Mouse (Mus musculus) embryonic facial prominence, embryonic 12.5 days (tissue): Measurements from ENCODE around the gene Mctp2. TPM values are rescaled to one million over a fixed set of nuclear protein-coding genes. Genes with fewer than 3 reads are reported as not detected.

Experiments
- ATAC-seq: fragments of 200-750 bp; cut with Nextera tagmentation; 2 replicates; pipeline ENCODE4 v1.8.0; 2017; ENCODE audit not compliant: insufficient number of reproducible peaks, insufficient read depth, low FRiP score, low TSS enrichment
- H3K27ac ChIP-seq: fragments of 300-500 bp; sonication (generic); 2 replicates; pipeline ENCODE4 v1.5.1; 2016; ENCODE audit warnings: mild to moderate bottlenecking
- H3K27me3 ChIP-seq: fragments of 300-500 bp; sonication (generic); 2 replicates; pipeline ENCODE4 v1.6.1; 2016; ENCODE audit warnings: mild to moderate bottlenecking, moderate library complexity
- H3K36me3 ChIP-seq: fragments of 300-500 bp; sonication (generic); 2 replicates; pipeline ENCODE4 v1.6.1; 2016; ENCODE audit warnings: mild to moderate bottlenecking
- H3K4me1 ChIP-seq: fragments of 300-500 bp; sonication (generic); 2 replicates; pipeline ENCODE4 v1.6.1; 2016
- H3K4me2 ChIP-seq: fragments of 300-500 bp; sonication (generic); replicated peaks from 2 replicates; pipeline ENCODE4 v1.6.1; 2016; ENCODE audit warnings: mild to moderate bottlenecking, moderate library complexity
- H3K4me3 ChIP-seq: fragments of 300-500 bp; sonication (generic); 2 replicates; pipeline ENCODE4 v1.5.1; 2016; ENCODE audit warnings: mild to moderate bottlenecking
- H3K9ac ChIP-seq: fragments of 300-500 bp; sonication (generic); 2 replicates; pipeline ENCODE4 v1.6.1; 2016; ENCODE audit warnings: mild to moderate bottlenecking, moderate library complexity
- H3K9me3 ChIP-seq: fragments of 300-500 bp; sonication (generic); 2 replicates; pipeline ENCODE4 v1.6.1; 2016; ENCODE audit warnings: mild to moderate bottlenecking, moderate library complexity
- WGBS: fragments of 180-500 bp; shearing (Covaris S2); methylation state at CpG from one replicate; pipeline ENCODE4 v1.1.7; 2016; 5-methylcytosine and 5-hydroxymethylcytosine counted together
- polyA plus RNA-seq: library from polyadenylated mRNA; unstranded; fragments of >200 nt; fragmentation: Nextera tagmentation; extraction: Ambion mirVana; gene quantifications from 2 replicates; pipeline ENCODE4 v1.2.1, GENCODE M21; 2016

Mctp2 gene
- polyA plus RNA-seq, 1 experiment from 2014 or later, result 1.0 TPM

DNA sequence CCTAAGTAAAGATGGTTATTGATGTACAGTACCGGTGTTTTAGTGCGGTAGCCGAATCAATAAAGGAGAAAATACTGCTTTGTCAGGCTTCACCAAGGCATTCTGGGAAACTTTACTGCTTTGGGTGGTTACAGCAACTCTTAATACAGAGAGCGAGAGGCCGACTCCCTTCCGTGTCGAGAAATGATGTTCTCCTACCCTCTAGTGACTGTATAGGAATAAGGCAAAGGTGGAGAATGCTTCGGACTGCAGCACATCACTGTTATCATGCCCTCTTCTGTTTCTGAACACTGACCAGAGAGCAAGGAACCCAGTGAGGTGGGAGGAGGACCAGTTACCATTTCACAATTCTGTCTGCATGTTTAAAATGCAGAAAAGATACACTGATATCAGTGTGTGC, 83.9 kb downstream of the Mctp2 start:
- Histone ChIP-seq H3K4me3 (no peak overlapping the region), H3K4me1 (no peaks in the 10 kb centered on the region), H3K4me2 (no peak overlapping the region), H3K9me3 (no peaks in the 10 kb centered on the region), H3K9ac (no peak overlapping the region), H3K36me3 (no peaks in the 10 kb centered on the region), H3K27me3 (no peaks in the 10 kb centered on the region), H3K27ac (no peak overlapping the region)
- 79% methylated on average over 8 of the region's 8 CpGs for WGBS
- no peak for ATAC-seq

- H3K9ac ChIP-seq, result no peak overlapping the region
- 69% methylated on average over 7 of the region's 7 CpGs for WGBS
- H3K36me3 ChIP-seq, result no peaks in the 10 kb centered on the region
- H3K4me3 ChIP-seq, result no peak overlapping the region
- H3K27me3 ChIP-seq, result no peaks in the 10 kb centered on the region
- no peaks in the 10 kb centered on the region for H3K9me3 ChIP-seq
- no peak overlapping the region for H3K4me2 ChIP-seq
- ATAC-seq, result no peak
- no peak overlapping the region for H3K27ac ChIP-seq
- no peaks in the 10 kb centered on the region for H3K4me1 ChIP-seq
Observed at GRCm38 (mm10) chr7:72218048-72218447, 88.4 kb downstream of the Mctp2 start.

- Histone ChIP-seq H3K27me3 (no peaks in the 10 kb centered on the region), H3K4me1 (no peaks in the 10 kb centered on the region), H3K4me2 (no peak overlapping the region), H3K9me3 (no peaks in the 10 kb centered on the region), H3K9ac (no peak overlapping the region), H3K36me3 (no peaks in the 10 kb centered on the region), H3K27ac (no peak overlapping the region), H3K4me3 (no peak overlapping the region)
- 46% methylated on average over 5 of the region's 5 CpGs for WGBS
- ATAC-seq, result no peak
Observed at GRCm38 (mm10) chr7:72215563-72216215, 90.7 kb downstream of the Mctp2 start.

DNA sequence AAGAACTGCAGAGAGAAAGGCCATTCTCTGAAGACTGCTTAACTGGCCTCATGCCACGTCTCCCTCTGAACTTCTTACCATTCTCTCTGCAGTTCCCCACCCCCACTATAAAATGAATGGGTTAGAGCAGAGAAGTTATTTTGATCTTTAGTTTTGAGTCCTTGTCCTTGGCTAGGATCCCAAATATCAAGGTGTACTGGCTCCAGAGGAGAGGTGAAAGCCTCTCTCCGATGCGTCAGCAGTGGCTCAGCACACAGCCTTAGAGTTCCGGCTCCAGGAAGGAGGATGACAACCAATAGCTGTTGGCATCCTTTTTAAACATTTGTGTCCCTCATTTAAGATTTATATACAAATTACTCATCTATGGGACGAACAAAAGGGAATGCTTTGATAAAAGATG, 96.2 kb downstream of the Mctp2 start:
- WGBS, result 84% methylated on average over 5 of the region's 5 CpGs

GRCm38 (mm10) chr7:72209296-72209695, 97.1 kb downstream of the Mctp2 start:
- Histone ChIP-seq H3K9ac (no peak overlapping the region), H3K4me2 (no peak overlapping the region), H3K9me3 (no peaks in the 10 kb centered on the region), H3K27ac (no peak overlapping the region), H3K36me3 (no peaks in the 10 kb centered on the region), H3K27me3 (no peaks in the 10 kb centered on the region), H3K4me3 (no peak overlapping the region), H3K4me1 (no peaks in the 10 kb centered on the region)
- WGBS, result 89% methylated on average over 5 of the region's 5 CpGs
- no peak for ATAC-seq

More for the DNA sequence above, 96.2 kb downstream of the Mctp2 start:
- Histone ChIP-seq H3K27me3 (no peaks in the 10 kb centered on the region), H3K4me2 (no peak overlapping the region), H3K4me3 (no peak overlapping the region), H3K27ac (no peak overlapping the region), H3K9me3 (no peaks in the 10 kb centered on the region), H3K4me1 (no peaks in the 10 kb centered on the region), H3K9ac (no peak overlapping the region), H3K36me3 (no peaks in the 10 kb centered on the region)
- ATAC-seq, result no peak

- ATAC-seq, result no peak
- no peaks in the 10 kb centered on the region for H3K27me3 ChIP-seq
- no peak overlapping the region for H3K9ac ChIP-seq
- H3K36me3 ChIP-seq, result no peaks in the 10 kb centered on the region
- no peak overlapping the region for H3K4me2 ChIP-seq
- no peaks in the 10 kb centered on the region for H3K4me1 ChIP-seq
- no peak overlapping the region for H3K4me3 ChIP-seq
- 75% methylated on average over 6 of the region's 6 CpGs for WGBS
- H3K27ac ChIP-seq, result no peak overlapping the region
- no peaks in the 10 kb centered on the region for H3K9me3 ChIP-seq
Observed at GRCm38 (mm10) chr7:72206841-72207240, 99.6 kb downstream of the Mctp2 start.

DNA sequence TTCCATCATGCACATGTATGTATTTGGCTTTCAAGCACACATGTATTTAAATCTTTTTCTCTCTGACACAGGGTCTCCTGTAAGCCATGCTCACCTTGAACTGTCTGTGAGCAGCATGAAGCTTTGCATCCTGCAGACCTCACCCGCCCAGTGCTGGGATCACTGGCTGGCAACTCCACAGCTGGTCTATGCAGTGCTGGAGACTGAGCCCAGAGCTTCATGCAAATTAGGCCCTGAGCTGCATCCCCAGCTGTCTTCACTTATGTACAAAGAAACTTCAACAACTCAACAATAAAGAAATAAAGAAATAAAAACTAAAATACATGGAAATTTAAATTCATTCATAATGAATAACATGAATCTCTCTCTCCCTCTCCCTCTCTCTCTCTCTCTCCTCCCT, 110.7 kb downstream of the Mctp2 start:
- Histone ChIP-seq H3K4me1 (no peaks in the 10 kb centered on the region), H3K4me2 (no peak overlapping the region), H3K27me3 (no peaks in the 10 kb centered on the region), H3K27ac (no peak overlapping the region), H3K4me3 (no peak overlapping the region), H3K9me3 (no peaks in the 10 kb centered on the region), H3K36me3 (no peaks in the 10 kb centered on the region), H3K9ac (no peak overlapping the region)
- WGBS, result 52% methylated on average over 1 of the region's 1 CpGs
- ATAC-seq, result peak; percentile 72; the same call in 1 of the 2 replicates

GRCm38 (mm10) chr7:72193304-72193703, 113.1 kb downstream of the Mctp2 start:
- Histone ChIP-seq H3K4me1 (no peaks in the 10 kb centered on the region), H3K36me3 (no peaks in the 10 kb centered on the region), H3K4me3 (no peak overlapping the region), H3K9me3 (no peaks in the 10 kb centered on the region), H3K27me3 (no peaks in the 10 kb centered on the region), H3K27ac (no peak overlapping the region), H3K9ac (no peak overlapping the region), H3K4me2 (no peak overlapping the region)
- ATAC-seq, result no peak
- 59% methylated on average over 1 of the region's 1 CpGs for WGBS

DNA sequence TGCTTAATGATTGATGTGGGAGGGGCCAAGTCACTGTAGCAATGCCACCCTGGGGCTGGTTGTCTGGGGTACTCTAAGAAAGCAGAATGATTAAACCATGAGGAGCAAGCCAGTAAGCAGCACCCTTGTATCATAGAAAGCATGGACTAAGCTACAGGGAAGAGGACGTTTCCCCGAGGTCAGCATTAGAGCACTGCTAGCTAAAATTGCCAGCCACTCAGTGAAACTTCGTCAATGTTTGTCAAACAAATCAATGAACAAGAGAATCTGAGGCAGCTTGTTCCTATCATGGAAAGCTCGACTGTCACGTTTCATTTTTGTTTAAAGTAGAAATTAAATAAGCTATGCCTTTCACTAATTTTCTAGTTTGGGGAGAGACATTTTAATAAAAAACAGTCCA, 124.8 kb downstream of the Mctp2 start:
- 54% methylated on average over 5 of the region's 5 CpGs for WGBS
- no peaks in the 10 kb centered on the region for H3K9me3 ChIP-seq

DNA sequence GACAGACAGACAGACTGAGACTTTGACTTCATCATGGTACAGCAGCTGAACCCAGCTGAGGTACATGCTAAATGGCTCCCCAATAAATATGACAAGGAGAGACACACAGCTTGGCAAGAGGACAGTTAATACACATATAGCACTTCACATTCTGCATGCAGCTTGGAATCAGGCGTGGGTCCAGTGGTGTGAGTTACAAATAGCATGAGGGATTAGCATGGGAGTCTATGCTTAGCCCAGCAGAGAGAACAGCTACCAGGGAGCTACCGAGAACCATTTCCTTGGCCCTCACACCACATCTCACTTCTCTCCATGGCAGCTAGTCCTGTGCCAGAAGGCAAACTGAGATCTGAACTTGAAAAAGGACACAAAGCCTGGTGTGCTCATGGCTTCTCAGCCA, 137.1 kb downstream of the Mctp2 start:
- Histone ChIP-seq H3K4me3 (no peak overlapping the region), H3K4me1 (no peaks in the 10 kb centered on the region), H3K4me2 (no peak overlapping the region), H3K27me3 (no peaks in the 10 kb centered on the region), H3K36me3 (no peaks in the 10 kb centered on the region), H3K9ac (no peak overlapping the region), H3K27ac (no peak overlapping the region), H3K9me3 (no peaks in the 10 kb centered on the region)
- ATAC-seq, result no peak
- WGBS, result 76% methylated on average over 2 of the region's 2 CpGs

More for the DNA sequence above, 124.8 kb downstream of the Mctp2 start:
- ATAC-seq, result no peak
- H3K27ac ChIP-seq, result no peak overlapping the region
- H3K4me1 ChIP-seq, result peaks cover 3% of the 10 kb centered on the region; the same call in 1 of the 2 replicates
- no peak overlapping the region for H3K4me2 ChIP-seq
- H3K27me3 ChIP-seq, result no peaks in the 10 kb centered on the region
- no peak overlapping the region for H3K9ac ChIP-seq
- H3K4me3 ChIP-seq, result no peak overlapping the region
- no peaks in the 10 kb centered on the region for H3K36me3 ChIP-seq

DNA sequence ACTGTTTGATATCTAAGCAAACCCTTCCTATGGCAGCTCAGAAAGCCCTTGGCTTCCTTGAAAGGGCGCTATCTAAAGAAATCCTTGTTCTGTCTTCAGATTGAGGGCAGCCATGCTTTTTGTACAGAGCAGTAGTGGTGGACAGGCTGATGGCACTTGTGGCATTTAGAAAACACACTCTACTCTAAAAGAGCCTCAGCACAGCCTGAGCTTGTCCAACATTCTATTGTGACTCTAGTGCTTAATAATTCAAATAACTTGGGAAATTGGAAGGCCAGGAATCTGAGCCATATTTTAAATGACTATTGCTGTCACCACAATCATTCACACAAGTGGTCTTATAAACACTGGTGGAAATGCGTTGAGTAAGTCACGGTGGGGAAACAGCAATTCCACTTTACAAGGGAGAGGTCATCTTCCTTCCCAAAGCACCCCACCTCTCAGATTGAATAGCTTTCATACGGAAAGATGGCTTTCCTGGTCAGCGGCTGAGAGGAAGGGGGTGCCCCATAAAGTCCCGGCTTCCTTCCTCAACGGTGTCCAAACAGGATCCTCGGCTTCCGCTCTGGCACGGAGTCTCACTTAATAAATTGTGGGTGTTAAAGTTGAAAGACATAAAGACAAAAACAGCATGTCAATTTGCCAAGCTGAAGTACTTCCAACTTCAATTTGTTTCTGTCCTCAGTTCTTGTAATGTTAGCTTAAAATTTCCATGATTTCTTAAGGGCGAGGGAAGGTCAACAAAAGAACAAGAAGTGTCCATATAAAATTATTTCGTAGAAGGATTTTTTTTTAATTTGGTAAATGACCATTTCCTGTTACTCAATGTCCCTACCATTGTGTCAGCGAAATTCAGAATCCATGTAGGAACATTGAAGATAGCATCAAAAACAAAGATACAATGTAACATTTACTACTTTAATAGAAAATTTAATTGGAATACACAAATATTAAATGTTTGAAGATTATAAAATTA, 140.4 kb downstream of the Mctp2 start:
- no peak overlapping the region for H3K4me3 ChIP-seq
- H3K9me3 ChIP-seq, result no peaks in the 10 kb centered on the region
- no peaks in the 10 kb centered on the region for H3K27me3 ChIP-seq
- 84% methylated on average over 13 of the region's 13 CpGs for WGBS
- H3K9ac ChIP-seq, result no peak overlapping the region
- ATAC-seq, result no peak
- H3K36me3 ChIP-seq, result no peaks in the 10 kb centered on the region
- no peak overlapping the region for H3K4me2 ChIP-seq
- no peak overlapping the region for H3K27ac ChIP-seq
- no peaks in the 10 kb centered on the region for H3K4me1 ChIP-seq

GRCm38 (mm10) chr7:72162256-72162655, 144.2 kb downstream of the Mctp2 start:
- H3K36me3 ChIP-seq, result no peaks in the 10 kb centered on the region
- 17% methylated on average over 1 of the region's 1 CpGs for WGBS
- no peak overlapping the region for H3K4me3 ChIP-seq
- no peaks in the 10 kb centered on the region for H3K27me3 ChIP-seq
- no peak overlapping the region for H3K9ac ChIP-seq
- no peaks in the 10 kb centered on the region for H3K9me3 ChIP-seq
- H3K27ac ChIP-seq, result no peak overlapping the region
- H3K4me2 ChIP-seq, result no peak overlapping the region
- ATAC-seq, result no peak
- H3K4me1 ChIP-seq, result no peaks in the 10 kb centered on the region
